Mouse (Mus musculus) heart, postnatal 10 days (tissue): ENCODE data around the gene Stab2. TPM values are rescaled to one million over a fixed set of nuclear protein-coding genes. Genes with fewer than 3 reads are reported as not detected.
A peak's percentile ranks its signal among the peaks of the same experiment; 100 is the strongest.

Source experiments
- DNase-seq, 2 experiments: peaks; one replicate each; pipeline ENCODE4 v3.0.0; 2021
- intact Hi-C: fragments of 180-260 bp; cut with DNase I; formaldehyde crosslinking; loops from one replicate; pipeline ENCODE4 v1.15.1; 2025
- total RNA-seq, 2 experiments: library from RNA; stranded (reverse); gene quantifications; 2 replicates each; pipeline ENCODE4 v1.2.3; 2021

Stab2 gene
- total RNA-seq, 2 experiments from 2014 or later: 0.22 to 0.41 TPM

- peak; percentile 70 to 73 for DNase-seq
- intact Hi-C loops: no loop called here
Observed at GRCm38 (mm10) chr10:86793509-86793951, 214.3 kb downstream of the Stab2 start.

DNA sequence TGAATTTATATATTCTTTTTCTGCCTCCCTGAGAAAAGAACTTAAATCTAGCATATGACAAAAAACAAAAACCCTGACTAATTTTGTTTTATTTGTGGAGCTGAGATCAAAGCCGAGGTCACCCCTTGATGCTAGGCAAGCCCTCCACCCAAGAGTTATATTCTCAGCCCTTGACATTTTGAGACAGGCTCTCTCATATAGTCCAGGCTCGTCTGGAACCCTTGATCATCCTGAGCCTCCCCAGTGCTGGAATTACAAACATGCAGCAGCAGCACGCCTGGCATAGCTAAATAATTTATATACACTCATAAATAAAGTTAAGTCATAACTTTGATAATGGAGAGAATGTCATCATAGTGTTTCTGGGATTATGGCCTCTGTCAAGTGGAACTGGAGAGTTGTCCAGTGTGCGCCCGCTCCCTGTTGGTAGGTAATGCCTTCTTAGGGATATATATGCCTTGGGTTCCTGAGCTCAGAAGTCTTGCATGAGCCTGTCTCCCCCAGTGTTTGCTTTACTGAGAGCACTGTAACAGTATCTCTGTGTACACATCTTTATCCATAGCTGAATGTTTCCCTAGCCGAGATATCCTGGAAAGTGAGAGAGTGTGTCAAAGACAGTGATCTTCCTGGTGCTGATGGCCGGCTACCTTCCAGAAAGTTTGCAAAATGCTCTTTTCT is 216.2 kb downstream of the Stab2 start:
- DNase-seq: no peak
- intact Hi-C loops: no loop called here

Other genes with a start within 250 kb of the Stab2 start
- gene Gm49358, start 244.1 kb downstream of the Stab2 start, total RNA-seq: 10 to 100 TPM; 11.8 to 16.2 TPM
- 10 to 100 TPM; 37.4 to 41.9 TPM for gene Nt5dc3, start 229.0 kb downstream of the Stab2 start, total RNA-seq
- under 1 TPM in 1 of 2 experiments, not detected in 1; 0.35 TPM for gene 1700113H08Rik, start 50.0 kb upstream of the Stab2 start, total RNA-seq